Mouse (Mus musculus) lung, postnatal 0 days (tissue): ENCODE results near the gene Flot2.

Source experiments
- CTCF ChIP-seq: IDR thresholded peaks from 2 replicates; pipeline ENCODE4 v1.5.1; 2016; ENCODE audit warnings: antibody characterized with exemption, mild to moderate bottlenecking
- EP300 ChIP-seq: IDR thresholded peaks from 2 replicates; pipeline ENCODE4 v1.6.1; 2016; ENCODE audit warnings: antibody characterized with exemption, mild to moderate bottlenecking, control low read depth

GRCm38 (mm10) chr11:78083595-78083994 lies 45.9 kb downstream of the Flot2 start:
- no peak for TF ChIP-seq CTCF
- TF ChIP-seq EP300, result no peak
